Mouse (Mus musculus): ENCODE measurements around the gene Grasp.

The Grasp gene

GRCm38 (mm10) chr15:101224006-101224906, at the start of gene Grasp:
Grasp (plus strand) TSS chr15:101224188.
- DNase-seq (ENCODE audit: low spot score in 2 of 2) = peak; percentile 85 to 89

GRCm38 (mm10) chr15:101174294-101175130, 49.5 kb upstream of the Grasp start:
- no peak for DNase-seq (ENCODE audit: low spot score in 2 of 2)

- no peak for DNase-seq (ENCODE audit: low spot score in 2 of 2)
Measured at GRCm38 (mm10) chr15:101175131-101175460, 48.9 kb upstream of the Grasp start.

- DNase-seq (ENCODE audit: low spot score in 2 of 2) = no peak
Measured at GRCm38 (mm10) chr15:101175613-101176283, 48.2 kb upstream of the Grasp start.

GRCm38 (mm10) chr15:101176284-101176680, 47.7 kb upstream of the Grasp start:
- DNase-seq (ENCODE audit: low spot score in 2 of 2) = no peak

- no peak for DNase-seq (ENCODE audit: low spot score in 2 of 2)
Measured at GRCm38 (mm10) chr15:101176795-101177691, 46.9 kb upstream of the Grasp start.

- no peak for DNase-seq (ENCODE audit: low spot score in 2 of 2)
Measured at GRCm38 (mm10) chr15:101180363-101181105, 43.5 kb upstream of the Grasp start.

- no peak for DNase-seq (ENCODE audit: low spot score in 2 of 2)
Measured at GRCm38 (mm10) chr15:101181106-101181466, 42.9 kb upstream of the Grasp start.

- no peak for DNase-seq (ENCODE audit: low spot score in 2 of 2)
Measured at GRCm38 (mm10) chr15:101181500-101181899, 42.5 kb upstream of the Grasp start.

- DNase-seq (ENCODE audit: low spot score in 2 of 2) = no peak
Measured at GRCm38 (mm10) chr15:101182676-101183075, 41.3 kb upstream of the Grasp start.

- DNase-seq (ENCODE audit: low spot score in 2 of 2) = no peak
Measured at GRCm38 (mm10) chr15:101184300-101184699, 39.7 kb upstream of the Grasp start.

GRCm38 (mm10) chr15:101185549-101185948, 38.4 kb upstream of the Grasp start:
- no peak for DNase-seq (ENCODE audit: low spot score in 2 of 2)

GRCm38 (mm10) chr15:101187907-101188306, 36.1 kb upstream of the Grasp start:
- DNase-seq (ENCODE audit: low spot score in 2 of 2) = no peak

- no peak for DNase-seq (ENCODE audit: low spot score in 2 of 2)
Measured at GRCm38 (mm10) chr15:101189981-101190761, 33.8 kb upstream of the Grasp start.

- no peak for DNase-seq (ENCODE audit: low spot score in 2 of 2)
Measured at GRCm38 (mm10) chr15:101190762-101191150, 33.2 kb upstream of the Grasp start.

- peak; percentile 67 to 80 for DNase-seq (ENCODE audit: low spot score in 2 of 2)
Measured at GRCm38 (mm10) chr15:101191459-101192259, 32.3 kb upstream of the Grasp start.

- DNase-seq (ENCODE audit: low spot score in 2 of 2) = no peak
Measured at GRCm38 (mm10) chr15:101192260-101192640, 31.7 kb upstream of the Grasp start.

- no peak for DNase-seq (ENCODE audit: low spot score in 2 of 2)
Measured at GRCm38 (mm10) chr15:101192651-101193050, 31.3 kb upstream of the Grasp start.

GRCm38 (mm10) chr15:101193971-101194370, 30.0 kb upstream of the Grasp start:
- DNase-seq (ENCODE audit: low spot score in 2 of 2) = no peak

All from urinary bladder, postnatal 36 days (tissue).